Comparison of ENCODE assay signal across 8 mouse cellular contexts in the genomic region with DNA sequence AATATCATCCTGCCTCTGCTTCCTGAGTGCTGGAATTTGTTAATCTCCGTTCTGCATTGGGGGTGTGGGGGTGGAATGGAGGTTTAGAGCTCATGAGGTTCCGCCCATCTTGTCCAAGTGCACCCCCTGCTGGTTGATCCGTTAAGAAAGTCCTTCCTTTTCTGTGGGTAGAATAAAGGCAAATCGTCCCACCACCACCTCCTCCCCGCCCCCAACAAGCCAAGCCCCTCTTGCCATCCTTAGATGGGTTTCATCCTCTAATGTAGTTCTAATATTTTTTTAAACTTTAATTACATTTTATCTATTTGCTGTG. TPM values are rescaled to one million over a fixed set of nuclear protein-coding genes. Genes with fewer than 3 reads are reported as not detected.
A peak's percentile ranks its signal among the peaks of the same experiment; 100 is the strongest.
DNase-seq lines count a peak whose midpoint lies in the region; ATAC-seq and TF ChIP-seq lines count a peak whose summit lies in the region.
"Had no signal": no experiment of that assay in that cellular context is flagged by ENCODE, and none has a peak within 500 bp of the region (broad histone marks: within the 10 kb centered on the region; RNA-seq: fewer than 3 reads in every experiment).

No protein-coding gene starts in this region.

- 7% methylated on average over 5 of the region's 5 CpGs for WGBS in liver, embryonic 13.5 days (ENCODE audit: insufficient replicate concordance)

- intact Hi-C loops in left cerebral cortex, postnatal 25 days (cut with DNase I), result loop anchor here (1.0 kb wide), 1 partner anchor 144 kb away; no protein-coding TSS in a partner anchor
- intact Hi-C loops in left cerebral cortex, postnatal 36 days (cut with DNase I), result loop anchor here (2.0 kb wide), 1 partner anchor 144 kb away; no protein-coding TSS in a partner anchor
- intact Hi-C loops in gastrocnemius, adult 2 months (cut with DNase I), result loop anchor here (1.0 kb wide), 1 partner anchor 144 kb away; no protein-coding TSS in a partner anchor

- H3K36me3 ChIP-seq in liver, embryonic 13.5 days, result 0 out of 2 replicates have a peak, but pooled peaks cover 4% of the 10 kb centered on the region
- H3K36me3 ChIP-seq: hindbrain, embryonic 15.5 days had no signal

- H3K4me1 ChIP-seq in bone marrow macrophage, adult 2 months (ENCODE audit: control insufficient read depth, insufficient read depth, low read length), result peaks cover 5% of the 10 kb centered on the region
- peaks cover 2% of the 10 kb centered on the region; the same call in 1 of the 2 replicates for H3K4me1 ChIP-seq in liver, embryonic 13.5 days (replicated peaks)

- TF ChIP-seq POLR2A in bone marrow macrophage, adult 2 months (IDR thresholded peaks at IDR 0.05; ENCODE audit: borderline replicate concordance, low read depth, low read length), result no peak

- H3K4me2 ChIP-seq in liver, embryonic 13.5 days, result no peak overlapping the region
- H3K4me2 ChIP-seq: hindbrain, embryonic 15.5 days had no signal

- peak; percentile 61 for TF ChIP-seq CTCF in bone marrow macrophage, adult 2 months (IDR thresholded peaks at IDR 0.05; ENCODE audit: low read depth, low read length)
- TF ChIP-seq CTCF in gastrocnemius, adult 2 months (IDR thresholded peaks at IDR 0.05), result peak; percentile 70

- ATAC-seq in liver, embryonic 13.5 days (ENCODE audit: low read depth), result 0 out of 2 replicates have a peak, but pooled peaks have one; percentile 23

- no peaks in the 10 kb centered on the region for H3K27me3 ChIP-seq in liver, embryonic 13.5 days
- H3K27me3 ChIP-seq: hindbrain, embryonic 15.5 days had no signal

- no peak overlapping the region for H3K27ac ChIP-seq in bone marrow macrophage, adult 2 months (ENCODE audit: insufficient read depth, low read depth, low read length)
- no peak overlapping the region for H3K27ac ChIP-seq in gastrocnemius, adult 2 months
- H3K27ac ChIP-seq in liver, embryonic 13.5 days, result no peak overlapping the region
- H3K27ac ChIP-seq: hindbrain, embryonic 15.5 days had no signal

- no peaks in the 10 kb centered on the region for H3K9me3 ChIP-seq in liver, embryonic 13.5 days (replicated peaks)
- H3K9me3 ChIP-seq: hindbrain, embryonic 15.5 days had no signal

- no peak overlapping the region for H3K4me3 ChIP-seq in bone marrow macrophage, adult 2 months (ENCODE audit: insufficient read depth, low read length)
- no peak overlapping the region for H3K4me3 ChIP-seq in gastrocnemius, adult 2 months
- H3K4me3 ChIP-seq in liver, embryonic 13.5 days (replicated peaks), result no peak overlapping the region
- H3K4me3 ChIP-seq: hindbrain, embryonic 15.5 days had no signal

- DNase-seq in left cerebral cortex, postnatal 25 days (ENCODE audit: low spot score in 2 of 2), result peak; percentile 31 to 56
- no peak for DNase-seq in left cerebral cortex, postnatal 36 days (ENCODE audit: low spot score in 2 of 2)
- DNase-seq in MEL-GATA-1-ER (ENCODE audit: extremely low read depth, low read depth), result peak; percentile 55
- peak; percentile 67 for DNase-seq in gastrocnemius, adult 2 months
- peak; percentile 34 for DNase-seq in liver, embryonic 13.5 days
- DNase-seq in skeletal muscle tissue, adult 2 months (ENCODE audit: low read depth, low spot score), result peak; percentile 43

- no peak overlapping the region for H3K9ac ChIP-seq in liver, embryonic 13.5 days
- H3K9ac ChIP-seq: hindbrain, embryonic 15.5 days had no signal

RNA-seq across cellular contexts. Expression of a gene that starts 3.8 kb away (rescaled TPM):
- under 1 TPM; 0.32 to 0.57 TPM for total RNA-seq in left cerebral cortex, postnatal 25 days (2021)
- 1 to 10 TPM in 1 of 2 experiments, under 1 TPM in 1; 0.30 to 1.2 TPM for total RNA-seq in left cerebral cortex, postnatal 36 days (2021)
- polyA plus RNA-seq in bone marrow macrophage, adult 2 months (2012; ENCODE audit: insufficient read depth, insufficient read length, missing spikeins), result 1.1 TPM in 1 of 2 replicates, not detected in the other
- under 1 TPM in 1 of 2 experiments, not detected in 1; 0.39 TPM for total RNA-seq in gastrocnemius, adult 2 months (2021)
- polyA plus RNA-seq in liver, embryonic 13.5 days (2015; fragmentation: Nextera tagmentation; extraction: Ambion mirVana), result 0.90 and 1.2 TPM in 2 replicates

RNA-seq across cellular contexts. Expression of a gene that starts 14.5 kb away (rescaled TPM):
- 1 to 10 TPM; 6.8 to 7.2 TPM for total RNA-seq in left cerebral cortex, postnatal 25 days (2021)
- 1 to 10 TPM; 6.1 to 6.6 TPM for total RNA-seq in left cerebral cortex, postnatal 36 days (2021)
- polyA plus RNA-seq in bone marrow macrophage, adult 2 months (2012; ENCODE audit: insufficient read depth, insufficient read length, missing spikeins), result 16.7 and 18.2 TPM in 2 replicates
- 1 to 10 TPM; 4.2 to 5.4 TPM for total RNA-seq in gastrocnemius, adult 2 months (2021)
- 5.3 and 6.6 TPM in 2 replicates for polyA plus RNA-seq in liver, embryonic 13.5 days (2015; fragmentation: Nextera tagmentation; extraction: Ambion mirVana)

Comparison
In these comparisons a context has a peak if more than half of its experiments do, and no peak if none do; other contexts are left out.
1. DNase-seq: peak in left cerebral cortex, postnatal 25 days (2 of 2), MEL-GATA-1-ER (single experiment), gastrocnemius, adult 2 months (single experiment), liver, embryonic 13.5 days (single experiment) and skeletal muscle tissue, adult 2 months (single experiment); none in left cerebral cortex, postnatal 36 days (0 of 2).